Mouse (Mus musculus) testis, postnatal 10 days (tissue): ENCODE measurements around the gene Pofut2.
"Not testable (repeated sequence)": the region's sequence is repeated elsewhere in the genome, so short reads cannot be mapped to it uniquely, and the experiment has no call there.

Experiments used
- DNase-seq: peaks from one replicate; pipeline ENCODE4 v3.0.0; 2021; ENCODE audit warnings: low spot score

The Pofut2 gene

GRCm38 (mm10) chr10:77266281-77266680 is 7.3 kb downstream of the Pofut2 start:
- DNase-seq = no peak

GRCm38 (mm10) chr10:77267027-77267426 is 8.0 kb downstream of the Pofut2 start:
- DNase-seq = no peak

GRCm38 (mm10) chr10:77269129-77269528 is 10.1 kb downstream of the Pofut2 start:
- DNase-seq = no peak

GRCm38 (mm10) chr10:77272980-77273730 is 14.1 kb downstream of the Pofut2 start:
- DNase-seq = no peak

GRCm38 (mm10) chr10:77273798-77274197 is 14.8 kb downstream of the Pofut2 start:
- DNase-seq = no peak

- DNase-seq = not testable (repeated sequence)
Observed at GRCm38 (mm10) chr10:77282085-77282484, 23.1 kb downstream of the Pofut2 start.

GRCm38 (mm10) chr10:77282822-77283221 is 23.8 kb downstream of the Pofut2 start:
- peak; percentile 84 for DNase-seq

GRCm38 (mm10) chr10:77284832-77285231 is 25.8 kb downstream of the Pofut2 start:
- no peak for DNase-seq

- no peak for DNase-seq
Observed at GRCm38 (mm10) chr10:77287626-77288025, 28.6 kb downstream of the Pofut2 start.

- DNase-seq = no peak
Observed at GRCm38 (mm10) chr10:77288639-77289195, 29.7 kb downstream of the Pofut2 start.

- no peak for DNase-seq
Observed at GRCm38 (mm10) chr10:77289559-77289958, 30.5 kb downstream of the Pofut2 start.

- no peak for DNase-seq
Observed at GRCm38 (mm10) chr10:77290624-77291366, 31.8 kb downstream of the Pofut2 start.

GRCm38 (mm10) chr10:77294691-77295090 is 35.7 kb downstream of the Pofut2 start:
- no peak for DNase-seq

- DNase-seq = no peak
Observed at GRCm38 (mm10) chr10:77298621-77299020, 39.6 kb downstream of the Pofut2 start.

- DNase-seq = no peak
Observed at GRCm38 (mm10) chr10:77299194-77299593, 40.2 kb downstream of the Pofut2 start.

GRCm38 (mm10) chr10:77300237-77300933 is 41.4 kb downstream of the Pofut2 start:
- DNase-seq = no peak

GRCm38 (mm10) chr10:77300934-77301297 is 41.9 kb downstream of the Pofut2 start:
- no peak for DNase-seq

GRCm38 (mm10) chr10:77304362-77304761 is 45.3 kb downstream of the Pofut2 start:
- DNase-seq = no peak

GRCm38 (mm10) chr10:77304840-77305533 is 46.0 kb downstream of the Pofut2 start:
- no peak for DNase-seq

GRCm38 (mm10) chr10:77305766-77306165 is 46.7 kb downstream of the Pofut2 start:
- no peak for DNase-seq

- no peak for DNase-seq
Observed at GRCm38 (mm10) chr10:77308978-77309377, 50.0 kb downstream of the Pofut2 start.

- no peak for DNase-seq
Observed at GRCm38 (mm10) chr10:77314711-77315266, 55.8 kb downstream of the Pofut2 start.
